Mouse (Mus musculus) layer of hippocampus, postnatal 14 days (tissue): Measurements from ENCODE around the gene Prl2c1. TPM values are rescaled to one million over a fixed set of nuclear protein-coding genes. Genes with fewer than 3 reads are reported as not detected.
"Not testable (repeated sequence)": the region's sequence is repeated elsewhere in the genome, so short reads cannot be mapped to it uniquely, and the experiment has no call there.

Source experiments
- DNase-seq, 2 experiments: peaks; one replicate each; pipeline ENCODE4 v3.0.0; 2021 to 2022; ENCODE audit warnings: low spot score in 2 of 2, mixed read lengths in 1 of 2
- long read RNA-seq, 2 experiments: library from polyadenylated mRNA; stranded (forward); transcript quantifications; one replicate each; pipeline ENCODE4 v2.0.0; 2021
- total RNA-seq, 2 experiments: library from RNA; stranded (reverse); gene quantifications; 2 replicates each; pipeline ENCODE4 v1.2.3; 2021

The Prl2c1 gene
- not detected for total RNA-seq
- long read RNA-seq, experiment 1: 0 reads
- long read RNA-seq, experiment 2: 0 reads

GRCm38 (mm10) chr13:27849042-27849441 lies at the start of gene Prl2c1:
Gene Prl2c1 (plus strand): TSS chr13:27849342.
- DNase-seq: no peak

GRCm38 (mm10) chr13:27801354-27801753 lies 47.8 kb upstream of the Prl2c1 start, which contains the start of gene Prl2a1:
Gene Prl2a1 (plus strand): TSS chr13:27801654.
- no peak for DNase-seq

- DNase-seq: no peak
Measured at GRCm38 (mm10) chr13:27802765-27803164, 46.4 kb upstream of the Prl2c1 start.

DNA sequence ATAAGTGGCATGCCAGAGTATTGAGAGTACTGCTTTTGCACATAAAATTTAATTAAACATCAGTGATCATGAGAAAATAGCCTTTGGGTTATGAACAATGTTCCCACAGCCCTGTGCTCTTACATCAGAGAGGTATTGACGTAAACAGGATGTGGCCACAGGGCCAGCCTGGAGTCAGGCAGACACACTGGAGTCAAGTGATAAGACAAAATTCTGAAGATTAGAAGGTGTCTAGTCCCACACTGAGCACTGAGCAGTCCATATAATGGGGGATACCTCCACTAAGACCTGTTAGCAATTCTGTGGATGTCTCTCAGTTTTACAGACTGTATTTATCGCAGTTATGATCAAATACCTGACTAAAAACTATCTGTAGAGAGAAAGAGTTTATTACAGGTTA lies 55.1 kb downstream of the Prl2c1 start:
- not testable (repeated sequence) for DNase-seq

Other genes with a start within 250 kb of the Prl2c1 start
- not detected for gene Prl7b1, start 238.8 kb upstream of the Prl2c1 start, total RNA-seq
- gene Prl7a1, start 206.8 kb upstream of the Prl2c1 start, total RNA-seq: not detected
- not detected for gene Prl7a2, start 181.3 kb upstream of the Prl2c1 start, total RNA-seq
- gene Prl7d1, start 132.6 kb upstream of the Prl2c1 start, total RNA-seq: not detected
- not detected for gene Prl7c1, start 68.5 kb upstream of the Prl2c1 start, total RNA-seq
- not detected for gene Prl2a1, start 47.7 kb upstream of the Prl2c1 start, total RNA-seq
- not detected for gene Prl4a1, start 166.9 kb downstream of the Prl2c1 start, total RNA-seq